Mouse (Mus musculus) lung, embryonic 15.5 days (tissue): ENCODE measurements around the gene Umodl1. TPM values are rescaled to one million over a fixed set of nuclear protein-coding genes. Genes with fewer than 3 reads are reported as not detected.

Source experiments
- ATAC-seq: fragments of 200-750 bp; cut with Nextera tagmentation; 2 replicates; pipeline ENCODE4 v1.8.0; 2017; ENCODE audit warnings: moderate number of reproducible peaks, borderline replicate concordance; ENCODE audit not compliant: low FRiP score, low TSS enrichment; ENCODE audit errors: extremely low read depth
- H3K27ac ChIP-seq: fragments of 300-500 bp; sonication (generic); 2 replicates; pipeline ENCODE4 v1.5.1; 2015; ENCODE audit warnings: moderate library complexity, mild to moderate bottlenecking, inconsistent platforms
- H3K27me3 ChIP-seq: fragments of 300-500 bp; sonication (generic); 2 replicates; pipeline ENCODE4 v1.6.1; 2015; ENCODE audit warnings: inconsistent platforms
- H3K36me3 ChIP-seq: fragments of 300-500 bp; sonication (generic); 2 replicates; pipeline ENCODE4 v1.6.1; 2015; ENCODE audit warnings: inconsistent platforms
- H3K4me1 ChIP-seq: fragments of 300-500 bp; sonication (generic); 2 replicates; pipeline ENCODE4 v1.6.1; 2015; ENCODE audit warnings: inconsistent platforms
- H3K4me2 ChIP-seq: fragments of 300-500 bp; sonication (generic); 2 replicates; pipeline ENCODE4 v1.6.1; 2015; ENCODE audit warnings: inconsistent platforms, mild to moderate bottlenecking, moderate library complexity
- H3K4me3 ChIP-seq: fragments of 300-500 bp; sonication (generic); 2 replicates; pipeline ENCODE4 v1.5.1; 2015; ENCODE audit warnings: mild to moderate bottlenecking, inconsistent platforms
- H3K9ac ChIP-seq: fragments of 300-500 bp; sonication (generic); 2 replicates; pipeline ENCODE4 v1.6.1; 2015; ENCODE audit warnings: inconsistent platforms
- H3K9me3 ChIP-seq: fragments of 300-500 bp; sonication (generic); 2 replicates; pipeline ENCODE4 v1.6.1; 2016; ENCODE audit warnings: inconsistent platforms
- WGBS: fragments of 180-500 bp; shearing (Covaris S2); methylation state at CpG from one replicate; pipeline ENCODE4 v1.1.7; 2015; 5-methylcytosine and 5-hydroxymethylcytosine counted together
- polyA plus RNA-seq: library from polyadenylated mRNA; unstranded; fragments of >200 nt; fragmentation: Nextera tagmentation; extraction: Ambion mirVana; gene quantifications from 2 replicates; pipeline ENCODE4 v1.2.1, GENCODE M21; 2015

Gene Umodl1
- polyA plus RNA-seq, 1 experiment from 2014 or later = 0.72 TPM

- H3K9me3 ChIP-seq = no peaks in the 10 kb centered on the region
- ATAC-seq = no peak
These were observed 3.7 kb upstream of the Umodl1 start for GRCm38 (mm10) chr17:30950780-30951179.

GRCm38 (mm10) chr17:30951600-30951999 is 2.8 kb upstream of the Umodl1 start:
- no peaks in the 10 kb centered on the region for H3K9me3 ChIP-seq
- no peak overlapping the region for H3K4me3 ChIP-seq
- H3K36me3 ChIP-seq = no peaks in the 10 kb centered on the region
- H3K4me1 ChIP-seq = no peaks in the 10 kb centered on the region
- no peak overlapping the region for H3K9ac ChIP-seq
- H3K4me2 ChIP-seq = no peak overlapping the region
- no peak overlapping the region for H3K27ac ChIP-seq
- 73% methylated on average over 8 of the region's 8 CpGs for WGBS
- ATAC-seq = no peak
- no peaks in the 10 kb centered on the region for H3K27me3 ChIP-seq

More at GRCm38 (mm10) chr17:30950780-30951179, 3.7 kb upstream of the Umodl1 start:
- no peaks in the 10 kb centered on the region for H3K36me3 ChIP-seq
- H3K4me3 ChIP-seq = no peak overlapping the region
- H3K27ac ChIP-seq = no peak overlapping the region
- H3K4me1 ChIP-seq = no peaks in the 10 kb centered on the region
- no peaks in the 10 kb centered on the region for H3K27me3 ChIP-seq
- H3K4me2 ChIP-seq = no peak overlapping the region
- H3K9ac ChIP-seq = no peak overlapping the region
- WGBS = 3% methylated on average over 7 of the region's 7 CpGs

GRCm38 (mm10) chr17:30961936-30962592 is 7.6 kb downstream of the Umodl1 start:
- H3K27ac ChIP-seq = no peak overlapping the region
- no peaks in the 10 kb centered on the region for H3K36me3 ChIP-seq
- no peak for ATAC-seq
- H3K9me3 ChIP-seq = no peaks in the 10 kb centered on the region
- no peak overlapping the region for H3K4me2 ChIP-seq
- 43% methylated on average over 7 of the region's 7 CpGs for WGBS
- H3K4me1 ChIP-seq = no peaks in the 10 kb centered on the region
- H3K27me3 ChIP-seq = no peaks in the 10 kb centered on the region
- H3K9ac ChIP-seq = no peak overlapping the region
- no peak overlapping the region for H3K4me3 ChIP-seq

GRCm38 (mm10) chr17:30962880-30963279 is 8.4 kb downstream of the Umodl1 start:
- Histone ChIP-seq H3K4me1 (no peaks in the 10 kb centered on the region), H3K4me2 (no peak overlapping the region), H3K4me3 (no peak overlapping the region), H3K9ac (no peak overlapping the region), H3K9me3 (no peaks in the 10 kb centered on the region), H3K27me3 (no peaks in the 10 kb centered on the region), H3K36me3 (no peaks in the 10 kb centered on the region), H3K27ac (no peak overlapping the region)
- ATAC-seq = no peak
- 40% methylated on average over 2 of the region's 2 CpGs for WGBS

- Histone ChIP-seq H3K4me2 (no peak overlapping the region), H3K9me3 (no peaks in the 10 kb centered on the region), H3K27me3 (no peaks in the 10 kb centered on the region), H3K27ac (no peak overlapping the region), H3K9ac (no peak overlapping the region), H3K4me1 (peaks cover 7% of the 10 kb centered on the region; the same call in 1 of the 2 replicates), H3K36me3 (no peaks in the 10 kb centered on the region), H3K4me3 (no peak overlapping the region)
- no peak for ATAC-seq
- WGBS = 45% methylated on average over 4 of the region's 4 CpGs
These were observed 15.5 kb downstream of the Umodl1 start for GRCm38 (mm10) chr17:30969983-30970382.

GRCm38 (mm10) chr17:30971877-30972276 is 17.4 kb downstream of the Umodl1 start:
- Histone ChIP-seq H3K9ac (no peak overlapping the region), H3K9me3 (no peaks in the 10 kb centered on the region), H3K36me3 (no peaks in the 10 kb centered on the region), H3K27ac (no peak overlapping the region), H3K4me2 (no peak overlapping the region), H3K4me3 (no peak overlapping the region), H3K27me3 (no peaks in the 10 kb centered on the region), H3K4me1 (peaks cover 7% of the 10 kb centered on the region; the same call in 1 of the 2 replicates)
- 82% methylated on average over 7 of the region's 7 CpGs for WGBS
- no peak for ATAC-seq

- Histone ChIP-seq H3K4me1 (peaks cover 7% of the 10 kb centered on the region; the same call in 1 of the 2 replicates), H3K36me3 (no peaks in the 10 kb centered on the region), H3K9ac (no peak overlapping the region), H3K4me3 (no peak overlapping the region), H3K27ac (peak overlapping the region; percentile 47), H3K4me2 (no peak overlapping the region), H3K27me3 (no peaks in the 10 kb centered on the region), H3K9me3 (no peaks in the 10 kb centered on the region)
- ATAC-seq = peak; percentile 80
- WGBS = 38% methylated on average over 6 of the region's 6 CpGs
These were observed 18.9 kb downstream of the Umodl1 start for GRCm38 (mm10) chr17:30973332-30973731.

GRCm38 (mm10) chr17:30977290-30977689 is 22.9 kb downstream of the Umodl1 start:
- WGBS = 55% methylated on average over 2 of the region's 2 CpGs

GRCm38 (mm10) chr17:30978556-30978955 is 24.1 kb downstream of the Umodl1 start:
- no peak for ATAC-seq
- no peaks in the 10 kb centered on the region for H3K27me3 ChIP-seq
- H3K9ac ChIP-seq = no peak overlapping the region
- H3K27ac ChIP-seq = no peak overlapping the region
- H3K36me3 ChIP-seq = no peaks in the 10 kb centered on the region
- H3K4me2 ChIP-seq = no peak overlapping the region
- no peak overlapping the region for H3K4me3 ChIP-seq
- WGBS = 56% methylated on average over 10 of the region's 10 CpGs
- peaks cover 7% of the 10 kb centered on the region; the same call in 1 of the 2 replicates for H3K4me1 ChIP-seq
- H3K9me3 ChIP-seq = no peaks in the 10 kb centered on the region

More at GRCm38 (mm10) chr17:30977290-30977689, 22.9 kb downstream of the Umodl1 start:
- ATAC-seq = no peak
- Histone ChIP-seq H3K27ac (no peak overlapping the region), H3K4me3 (no peak overlapping the region), H3K4me2 (no peak overlapping the region), H3K9ac (no peak overlapping the region), H3K36me3 (no peaks in the 10 kb centered on the region), H3K9me3 (no peaks in the 10 kb centered on the region), H3K27me3 (no peaks in the 10 kb centered on the region), H3K4me1 (peaks cover 7% of the 10 kb centered on the region; the same call in 1 of the 2 replicates)

- Histone ChIP-seq H3K36me3 (no peaks in the 10 kb centered on the region), H3K4me2 (no peak overlapping the region), H3K9ac (no peak overlapping the region), H3K9me3 (no peaks in the 10 kb centered on the region), H3K4me3 (no peak overlapping the region), H3K4me1 (no peaks in the 10 kb centered on the region), H3K27ac (no peak overlapping the region), H3K27me3 (no peaks in the 10 kb centered on the region)
- WGBS = 62% methylated on average over 4 of the region's 4 CpGs
- ATAC-seq = no peak
These were observed 29.1 kb downstream of the Umodl1 start for GRCm38 (mm10) chr17:30983521-30983920.

GRCm38 (mm10) chr17:30990254-30990653 is 35.8 kb downstream of the Umodl1 start:
- ATAC-seq = no peak
- Histone ChIP-seq H3K27me3 (no peaks in the 10 kb centered on the region; the same call in 1 of the 2 replicates), H3K27ac (no peak overlapping the region), H3K36me3 (no peaks in the 10 kb centered on the region), H3K9ac (no peak overlapping the region), H3K4me1 (no peaks in the 10 kb centered on the region), H3K4me3 (no peak overlapping the region), H3K9me3 (no peaks in the 10 kb centered on the region), H3K4me2 (no peak overlapping the region)
- WGBS = 55% methylated on average over 10 of the region's 10 CpGs

- H3K27me3 ChIP-seq = no peaks in the 10 kb centered on the region
- H3K36me3 ChIP-seq = no peaks in the 10 kb centered on the region
- H3K4me2 ChIP-seq = no peak overlapping the region
- WGBS = 68% methylated on average over 5 of the region's 5 CpGs
- no peak for ATAC-seq
- H3K27ac ChIP-seq = no peak overlapping the region
- no peaks in the 10 kb centered on the region for H3K4me1 ChIP-seq
- no peak overlapping the region for H3K4me3 ChIP-seq
- H3K9me3 ChIP-seq = no peaks in the 10 kb centered on the region
- no peak overlapping the region for H3K9ac ChIP-seq
These were observed 41.9 kb downstream of the Umodl1 start for GRCm38 (mm10) chr17:30996296-30996695.
